Mouse (Mus musculus) C2C12 (cell line): ENCODE measurements around the gene Ywhab. TPM values are rescaled to one million over a fixed set of nuclear protein-coding genes. Genes with fewer than 3 reads are reported as not detected.
A peak's percentile ranks its signal among the peaks of the same experiment; 100 is the strongest.

Experiments
- H3K27me3 ChIP-seq: one replicate; pipeline ENCODE4 v1.6.1; 2011; ENCODE audit not compliant: control insufficient read depth, insufficient read depth, insufficient read length
- H3K36me3 ChIP-seq: one replicate; pipeline ENCODE4 v1.6.1; 2011; ENCODE audit not compliant: control insufficient read depth, insufficient read depth
- H3K4me3 ChIP-seq: one replicate; pipeline ENCODE4 v1.5.1; 2011; ENCODE audit warnings: mild to moderate bottlenecking, control low read depth; ENCODE audit not compliant: poor library complexity, insufficient read depth, severe bottlenecking
- H3K79me2 ChIP-seq: one replicate; pipeline ENCODE4 v1.6.1; 2011; ENCODE audit not compliant: control insufficient read depth, insufficient read depth
- H3K79me3 ChIP-seq: one replicate; pipeline ENCODE4 v1.6.1; 2011; ENCODE audit warnings: low read depth, control low read depth
- H3ac ChIP-seq: one replicate; pipeline ENCODE3; 2011; ENCODE audit warnings: low read depth; ENCODE audit not compliant: control insufficient read depth, insufficient read length
- CEBPB ChIP-seq: IDR thresholded peaks from one replicate; pipeline ENCODE4 v1.6.1; 2011; ENCODE audit warnings: low read depth, mild to moderate bottlenecking, control low read depth, moderate library complexity
- CTCF ChIP-seq: IDR thresholded peaks from one replicate; pipeline ENCODE4 v1.5.1; 2011; ENCODE audit not compliant: control insufficient read depth, insufficient read depth, insufficient read length
- FOSL1 ChIP-seq: IDR thresholded peaks from one replicate; pipeline ENCODE4 v1.8.0; 2011; ENCODE audit warnings: mild to moderate bottlenecking, low read length; ENCODE audit not compliant: poor library complexity, insufficient read depth, severe bottlenecking
- MAX ChIP-seq: IDR thresholded peaks from one replicate; pipeline ENCODE4 v1.6.1; 2011; ENCODE audit warnings: mild to moderate bottlenecking, control low read depth
- MYOD1 ChIP-seq: IDR thresholded peaks from one replicate; pipeline ENCODE4 v1.6.1; 2011; ENCODE audit warnings: low read depth; ENCODE audit not compliant: control insufficient read depth, insufficient read length
- MYOG ChIP-seq: IDR thresholded peaks from one replicate; pipeline ENCODE4 v1.6.1; 2011; ENCODE audit not compliant: control insufficient read depth, insufficient read length; ENCODE audit errors: extremely low read depth
- USF1 ChIP-seq: IDR thresholded peaks from one replicate; pipeline ENCODE4 v1.6.1; 2011; ENCODE audit warnings: low read depth, mild to moderate bottlenecking, control low read depth, moderate library complexity
- polyA plus RNA-seq: library from polyadenylated mRNA; unstranded; fragments of >200 nt; fragmentation: generic; extraction: Trizol; gene quantifications from one replicate; pipeline ENCODE4 v1.2.1, GENCODE M21; 2012; ENCODE audit warnings: missing spikeins

Ywhab gene
- polyA plus RNA-seq, 1 experiment = 114 TPM

- H3K79me3 ChIP-seq = no peaks in the 10 kb centered on the region
- no peaks in the 10 kb centered on the region for H3K36me3 ChIP-seq
- TF ChIP-seq MYOD1 (no peak), CEBPB (no peak), FOSL1 (no peak), USF1 (no peak), CTCF (no peak), MAX (no peak), MYOG (no peak)
- H3K79me2 ChIP-seq = no peaks in the 10 kb centered on the region
- H3K27me3 ChIP-seq = peaks cover 10% of the 10 kb centered on the region
- H3K4me3 ChIP-seq = no peak overlapping the region
- H3ac ChIP-seq = no peak overlapping the region
Measured at GRCm38 (mm10) chr2:163964606-163965560, 29.9 kb upstream of the Ywhab start.

GRCm38 (mm10) chr2:163965706-163966105 lies 29.1 kb upstream of the Ywhab start:
- no peak overlapping the region for H3K4me3 ChIP-seq
- no peaks in the 10 kb centered on the region for H3K79me2 ChIP-seq
- TF ChIP-seq MYOD1 (no peak), MYOG (no peak), FOSL1 (no peak), MAX (no peak), CEBPB (no peak), CTCF (no peak), USF1 (no peak)
- no peaks in the 10 kb centered on the region for H3K36me3 ChIP-seq
- H3K79me3 ChIP-seq = no peaks in the 10 kb centered on the region
- peaks cover 10% of the 10 kb centered on the region for H3K27me3 ChIP-seq
- H3ac ChIP-seq = no peak overlapping the region

- no peak overlapping the region for H3ac ChIP-seq
- TF ChIP-seq USF1 (no peak), CTCF (peak; percentile 55)
- H3K79me2 ChIP-seq = no peaks in the 10 kb centered on the region
- peaks cover 14% of the 10 kb centered on the region for H3K27me3 ChIP-seq
- no peaks in the 10 kb centered on the region for H3K36me3 ChIP-seq
- H3K79me3 ChIP-seq = no peaks in the 10 kb centered on the region
- no peak overlapping the region for H3K4me3 ChIP-seq
Measured at GRCm38 (mm10) chr2:163968581-163968980, 26.2 kb upstream of the Ywhab start.

GRCm38 (mm10) chr2:163970326-163970725 lies 24.4 kb upstream of the Ywhab start:
- TF ChIP-seq CTCF (no peak), MYOG (no peak), USF1 (no peak), CEBPB (no peak), MYOD1 (no peak), FOSL1 (no peak), MAX (no peak)
- Histone ChIP-seq H3K79me2 (no peaks in the 10 kb centered on the region), H3K4me3 (no peak overlapping the region), H3K27me3 (peaks cover 14% of the 10 kb centered on the region), H3K36me3 (no peaks in the 10 kb centered on the region), H3ac (no peak overlapping the region), H3K79me3 (no peaks in the 10 kb centered on the region)

GRCm38 (mm10) chr2:163974056-163974455 lies 20.7 kb upstream of the Ywhab start:
- H3K36me3 ChIP-seq = no peaks in the 10 kb centered on the region

GRCm38 (mm10) chr2:163976448-163976847 lies 18.3 kb upstream of the Ywhab start:
- no peak overlapping the region for H3K4me3 ChIP-seq
- TF ChIP-seq MAX (no peak), CTCF (no peak), CEBPB (no peak), FOSL1 (no peak), USF1 (no peak)

More at GRCm38 (mm10) chr2:163974056-163974455, 20.7 kb upstream of the Ywhab start:
- H3ac ChIP-seq = no peak overlapping the region
- H3K4me3 ChIP-seq = no peak overlapping the region
- no peaks in the 10 kb centered on the region for H3K79me3 ChIP-seq
- no peaks in the 10 kb centered on the region for H3K79me2 ChIP-seq
- TF ChIP-seq CTCF (no peak), MAX (no peak), MYOD1 (no peak), FOSL1 (no peak)
- peaks cover 4% of the 10 kb centered on the region for H3K27me3 ChIP-seq

More at GRCm38 (mm10) chr2:163976448-163976847, 18.3 kb upstream of the Ywhab start:
- Histone ChIP-seq H3K27me3 (peaks cover 2% of the 10 kb centered on the region), H3K36me3 (no peaks in the 10 kb centered on the region), H3K79me2 (no peaks in the 10 kb centered on the region), H3K79me3 (no peaks in the 10 kb centered on the region), H3ac (no peak overlapping the region)
